Mouse (Mus musculus) neural tube, embryonic 11.5 days (tissue): ENCODE data around the gene Plin4. TPM values are rescaled to one million over a fixed set of nuclear protein-coding genes. Genes with fewer than 3 reads are reported as not detected.
"Not testable (repeated sequence)": the region's sequence is repeated elsewhere in the genome, so short reads cannot be mapped to it uniquely, and the experiment has no call there.

ENCODE experiments used
- ATAC-seq: fragments of 200-750 bp; cut with Nextera tagmentation; 2 replicates; pipeline ENCODE4 v1.8.0; 2017; ENCODE audit warnings: moderate number of reproducible peaks, mild to moderate bottlenecking, moderate TSS enrichment, moderate library complexity; ENCODE audit not compliant: insufficient read depth, low FRiP score, low TSS enrichment
- DNase-seq: peaks from one replicate; pipeline ENCODE4 v3.0.0-alpha.2; 2015; ENCODE audit warnings: low spot score
- H3K27ac ChIP-seq: fragments of 300-500 bp; sonication (generic); 2 replicates; pipeline ENCODE4 v1.5.1; 2014; ENCODE audit warnings: low read depth, mild to moderate bottlenecking, low read length
- H3K27me3 ChIP-seq: fragments of 300-500 bp; sonication (generic); 2 replicates; pipeline ENCODE4 v1.6.1; 2014; ENCODE audit warnings: mild to moderate bottlenecking, low read length, mixed read lengths; ENCODE audit not compliant: control insufficient read depth, insufficient read depth
- H3K36me3 ChIP-seq: fragments of 300-500 bp; sonication (generic); 2 replicates; pipeline ENCODE4 v1.6.1; 2014; ENCODE audit warnings: mild to moderate bottlenecking, low read length, moderate library complexity, mixed read lengths; ENCODE audit not compliant: control insufficient read depth, insufficient read depth
- H3K4me1 ChIP-seq: fragments of 300-500 bp; sonication (generic); 2 replicates; pipeline ENCODE4 v1.6.1; 2014; ENCODE audit warnings: low read length, mixed read lengths; ENCODE audit not compliant: control insufficient read depth, insufficient read depth
- H3K4me2 ChIP-seq: fragments of 300-500 bp; sonication (generic); 2 replicates; pipeline ENCODE4 v1.6.1; 2014; ENCODE audit warnings: low read depth, mild to moderate bottlenecking, moderate library complexity
- H3K4me3 ChIP-seq: fragments of 300-500 bp; sonication (generic); 2 replicates; pipeline ENCODE4 v1.5.1; 2014; ENCODE audit warnings: low read depth, low read length
- H3K9ac ChIP-seq: fragments of 300-500 bp; sonication (generic); 2 replicates; pipeline ENCODE4 v1.6.1; 2014; ENCODE audit warnings: mild to moderate bottlenecking, low read length
- H3K9me3 ChIP-seq: fragments of 300-500 bp; sonication (generic); 2 replicates; pipeline ENCODE4 v1.6.1; 2016; ENCODE audit warnings: low read length; ENCODE audit not compliant: control insufficient read depth
- WGBS: fragments of 180-500 bp; shearing (Covaris S2); extraction: QIAGEN DNeasy Blood & Tissue Kit; methylation state at CpG from one replicate; pipeline ENCODE4 v1.1.7; 2014; 5-methylcytosine and 5-hydroxymethylcytosine counted together
- polyA plus RNA-seq: library from polyadenylated mRNA; unstranded; fragments of >200 nt; fragmentation: Nextera tagmentation; extraction: Ambion mirVana; gene quantifications from 2 replicates; pipeline ENCODE4 v1.2.1, GENCODE M21; 2014

The Plin4 gene
- polyA plus RNA-seq, 1 experiment from 2014 or later = 0.13 TPM

GRCm38 (mm10) chr17:56079921-56080320 lies 29.7 kb downstream of the Plin4 start:
- H3K4me3 ChIP-seq = peak overlapping the region; percentile 94
- peak overlapping the region; percentile 58; the same call in 1 of the 2 replicates for H3K27ac ChIP-seq
- H3K4me2 ChIP-seq = peak overlapping the region; percentile 99
- H3K27me3 ChIP-seq = no peaks in the 10 kb centered on the region
- DNase-seq = no peak
- 6% methylated on average over 10 of the region's 11 CpGs for WGBS
- no peaks in the 10 kb centered on the region for H3K9me3 ChIP-seq
- H3K36me3 ChIP-seq = 0 out of 2 replicates have a peak, but pooled peaks cover 2% of the 10 kb centered on the region
- peaks cover 13% of the 10 kb centered on the region for H3K4me1 ChIP-seq
- H3K9ac ChIP-seq = peak overlapping the region; percentile 77
- ATAC-seq = no peak

- Histone ChIP-seq H3K36me3 (0 out of 2 replicates have a peak, but pooled peaks cover 2% of the 10 kb centered on the region), H3K27ac (peak within 1 kb of the TSS; percentile 58; the same call in 1 of the 2 replicates), H3K4me3 (peak within 1 kb of the TSS; percentile 94), H3K9me3 (no peaks in the 10 kb centered on the region), H3K4me2 (peak within 1 kb of the TSS; percentile 99), H3K27me3 (no peaks in the 10 kb centered on the region), H3K9ac (peak within 1 kb of the TSS; percentile 77), H3K4me1 (peaks cover 13% of the 10 kb centered on the region)
- under 1% methylated on average over 61 of the region's 61 CpGs for WGBS
- ATAC-seq (peak; percentile 91), DNase-seq (peak; percentile 99)
Observed at GRCm38 (mm10) chr17:56078880-56079795, 30.5 kb downstream of the Plin4 start, which contains the start of gene Hdgfl2. Gene Hdgfl2 (plus strand): TSS chr17:56079634.

GRCm38 (mm10) chr17:56078361-56078760 lies 31.2 kb downstream of the Plin4 start:
- not testable (repeated sequence) for H3K4me3 ChIP-seq, H3K9me3 ChIP-seq, ATAC-seq, H3K27ac ChIP-seq, H3K27me3 ChIP-seq, H3K9ac ChIP-seq, H3K36me3 ChIP-seq, DNase-seq
- H3K4me2 ChIP-seq = peak overlapping the region; percentile 25; the same call in 1 of the 2 replicates
- peaks cover 13% of the 10 kb centered on the region for H3K4me1 ChIP-seq
- 64% methylated on average over 9 of the region's 9 CpGs for WGBS

- Histone ChIP-seq H3K4me3 (no peak overlapping the region), H3K4me2 (no peak overlapping the region), H3K4me1 (peaks cover 13% of the 10 kb centered on the region), H3K27me3 (no peaks in the 10 kb centered on the region), H3K9me3 (no peaks in the 10 kb centered on the region), H3K36me3 (no peaks in the 10 kb centered on the region), H3K9ac (no peak overlapping the region), H3K27ac (no peak overlapping the region)
- WGBS = 90% methylated on average over 5 of the region's 5 CpGs
- ATAC-seq = no peak
- DNase-seq = no peak
Observed at GRCm38 (mm10) chr17:56077523-56077922, 32.1 kb downstream of the Plin4 start.

- Histone ChIP-seq H3K9me3 (no peaks in the 10 kb centered on the region), H3K27ac (peak within 1 kb of the TSS; percentile 88), H3K4me3 (peak within 1 kb of the TSS; percentile 77), H3K36me3 (peaks cover 4% of the 10 kb centered on the region; the same call in 1 of the 2 replicates), H3K4me2 (peak within 1 kb of the TSS; percentile 58), H3K27me3 (no peaks in the 10 kb centered on the region), H3K4me1 (0 out of 2 replicates have a peak, but pooled peaks cover 3% of the 10 kb centered on the region), H3K9ac (peak within 1 kb of the TSS; percentile 72)
- WGBS = under 1% methylated on average over 35 of the region's 35 CpGs
- ATAC-seq (peak; percentile 41), DNase-seq (peak; percentile 97)
Observed at GRCm38 (mm10) chr17:56074827-56075208, 34.8 kb downstream of the Plin4 start, which contains the start of gene Ubxn6. Gene Ubxn6 (minus strand): TSS chr17:56075028.

- Histone ChIP-seq H3K36me3 (peaks cover 7% of the 10 kb centered on the region; the same call in 1 of the 2 replicates), H3K27me3 (no peaks in the 10 kb centered on the region), H3K27ac (peak overlapping the region; percentile 88), H3K4me1 (0 out of 2 replicates have a peak, but pooled peaks cover 3% of the 10 kb centered on the region), H3K4me3 (peak overlapping the region; percentile 77), H3K4me2 (peak overlapping the region; percentile 58), H3K9ac (peak overlapping the region; percentile 72), H3K9me3 (no peaks in the 10 kb centered on the region)
- WGBS = 8% methylated on average over 22 of the region's 22 CpGs
- ATAC-seq = peak; percentile 16
- DNase-seq = peak; percentile 84
Observed at GRCm38 (mm10) chr17:56074097-56074826, 35.3 kb downstream of the Plin4 start.

GRCm38 (mm10) chr17:56072243-56072642 lies 37.4 kb downstream of the Plin4 start:
- no peak for ATAC-seq
- WGBS = 93% methylated on average over 5 of the region's 5 CpGs
- H3K9ac ChIP-seq = no peak overlapping the region

GRCm38 (mm10) chr17:56071126-56071525 lies 38.5 kb downstream of the Plin4 start:
- Histone ChIP-seq H3K9me3 (no peaks in the 10 kb centered on the region), H3K36me3 (peaks cover 31% of the 10 kb centered on the region), H3K4me1 (0 out of 2 replicates have a peak, but pooled peaks cover 3% of the 10 kb centered on the region), H3K27ac (no peak overlapping the region), H3K4me3 (no peak overlapping the region), H3K27me3 (no peaks in the 10 kb centered on the region), H3K9ac (no peak overlapping the region), H3K4me2 (no peak overlapping the region)
- DNase-seq (no peak), ATAC-seq (no peak)

More at GRCm38 (mm10) chr17:56072243-56072642, 37.4 kb downstream of the Plin4 start:
- peaks cover 26% of the 10 kb centered on the region for H3K36me3 ChIP-seq
- H3K9me3 ChIP-seq = no peaks in the 10 kb centered on the region
- no peak overlapping the region for H3K4me2 ChIP-seq
- DNase-seq = no peak
- no peak overlapping the region for H3K27ac ChIP-seq
- H3K4me3 ChIP-seq = no peak overlapping the region
- 0 out of 2 replicates have a peak, but pooled peaks cover 3% of the 10 kb centered on the region for H3K4me1 ChIP-seq
- H3K27me3 ChIP-seq = no peaks in the 10 kb centered on the region
